Mouse (Mus musculus) forebrain, embryonic 14.5 days (tissue): ENCODE data around the gene Tbc1d22b. TPM values are rescaled to one million over a fixed set of nuclear protein-coding genes. Genes with fewer than 3 reads are reported as not detected.
A peak's percentile ranks its signal among the peaks of the same experiment; 100 is the strongest.
"Not testable (repeated sequence)": the region's sequence is repeated elsewhere in the genome, so short reads cannot be mapped to it uniquely, and the experiment has no call there.

ENCODE experiments used
- ATAC-seq: fragments of 200-750 bp; cut with Nextera tagmentation; 2 replicates; pipeline ENCODE4 v1.8.0; 2017; ENCODE audit warnings: mild to moderate bottlenecking, moderate library complexity
- DNase-seq: peaks from one replicate; pipeline ENCODE4 v3.0.0-alpha.2; 2015; ENCODE audit warnings: low spot score
- H3K27ac ChIP-seq: fragments of 300-500 bp; sonication (generic); 2 replicates; pipeline ENCODE4 v1.5.1; 2014; ENCODE audit warnings: low read depth, mild to moderate bottlenecking, control low read depth, low read length, moderate library complexity
- H3K27me3 ChIP-seq: fragments of 300-500 bp; sonication (generic); replicated peaks from 2 replicates; pipeline ENCODE4 v1.6.1; 2014; ENCODE audit warnings: low read length, control low read depth, mixed read lengths; ENCODE audit not compliant: control insufficient read depth, insufficient read depth
- H3K36me3 ChIP-seq: fragments of 300-500 bp; sonication (generic); 2 replicates; pipeline ENCODE4 v1.6.1; 2014; ENCODE audit warnings: low read length, control low read depth; ENCODE audit not compliant: control insufficient read depth, insufficient read depth
- H3K4me1 ChIP-seq: fragments of 300-500 bp; sonication (generic); 2 replicates; pipeline ENCODE4 v1.6.1; 2014; ENCODE audit warnings: antibody characterized with exemption, low read length, control low read depth; ENCODE audit not compliant: control insufficient read depth, insufficient read depth
- H3K4me2 ChIP-seq: fragments of 300-500 bp; sonication (generic); 2 replicates; pipeline ENCODE4 v1.6.1; 2014; ENCODE audit warnings: mild to moderate bottlenecking, control low read depth, low read length
- H3K4me3 ChIP-seq: fragments of 300-500 bp; sonication (generic); 2 replicates; pipeline ENCODE4 v1.5.1; 2014; ENCODE audit warnings: low read depth, low read length, control low read depth
- H3K9ac ChIP-seq: fragments of 300-500 bp; sonication (generic); 2 replicates; pipeline ENCODE4 v1.6.1; 2014; ENCODE audit warnings: mild to moderate bottlenecking, low read length, control low read depth, moderate library complexity
- H3K9me3 ChIP-seq: fragments of 300-500 bp; sonication (generic); replicated peaks from 2 replicates; pipeline ENCODE4 v1.6.1; 2016; ENCODE audit warnings: low read length, control low read depth, mixed read lengths; ENCODE audit not compliant: control insufficient read depth
- WGBS: fragments of 180-500 bp; shearing (Covaris S2); extraction: QIAGEN DNeasy Blood & Tissue Kit; methylation state at CpG from one replicate; pipeline ENCODE4 v1.1.7; 2014; 5-methylcytosine and 5-hydroxymethylcytosine counted together
- polyA plus RNA-seq: library from polyadenylated mRNA; unstranded; fragments of >200 nt; fragmentation: Nextera tagmentation; extraction: Ambion mirVana; gene quantifications from 2 replicates; pipeline ENCODE4 v1.2.1, GENCODE M21; 2014

The Tbc1d22b gene
- polyA plus RNA-seq, 1 experiment from 2014 or later, result 18.4 TPM

DNA sequence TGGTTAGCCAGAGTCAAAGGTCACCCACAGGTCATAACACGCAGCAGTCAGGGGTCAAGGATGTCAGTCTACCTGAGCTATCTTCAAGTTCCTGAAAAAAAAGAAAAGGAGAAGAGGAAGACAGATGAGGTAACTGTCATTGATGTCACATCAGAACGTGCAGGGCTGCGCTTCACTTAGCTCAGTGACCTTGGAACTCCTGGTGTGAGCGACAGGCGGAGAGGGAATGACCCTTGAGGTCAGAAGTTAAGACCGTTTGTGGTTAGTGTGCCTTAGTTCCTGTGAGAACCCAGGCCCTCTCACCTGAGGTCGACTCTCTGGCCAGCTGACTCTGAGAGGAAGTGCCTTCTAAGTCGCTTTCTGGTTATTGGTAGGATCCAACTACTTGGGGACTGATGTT, 38.9 kb upstream of the Tbc1d22b start:
- no peak overlapping the region for H3K4me2 ChIP-seq
- H3K9ac ChIP-seq, result no peak overlapping the region
- H3K27ac ChIP-seq, result no peak overlapping the region
- no peaks in the 10 kb centered on the region for H3K9me3 ChIP-seq
- no peaks in the 10 kb centered on the region for H3K27me3 ChIP-seq
- H3K4me1 ChIP-seq, result no peaks in the 10 kb centered on the region
- DNase-seq (no peak), ATAC-seq (no peak)
- no peak overlapping the region for H3K4me3 ChIP-seq
- H3K36me3 ChIP-seq, result no peaks in the 10 kb centered on the region
- WGBS, result 71% methylated on average over 8 of the region's 8 CpGs

- H3K27me3 ChIP-seq, result no peaks in the 10 kb centered on the region
- DNase-seq (peak; percentile 53), ATAC-seq (0 out of 2 replicates have a peak, but pooled peaks have one; percentile 20)
- no peaks in the 10 kb centered on the region for H3K36me3 ChIP-seq
- H3K27ac ChIP-seq, result no peak overlapping the region
- no peak overlapping the region for H3K4me3 ChIP-seq
- H3K4me2 ChIP-seq, result no peak overlapping the region
- H3K4me1 ChIP-seq, result no peaks in the 10 kb centered on the region
- H3K9me3 ChIP-seq, result no peaks in the 10 kb centered on the region
- WGBS, result 44% methylated on average over 13 of the region's 13 CpGs
- no peak overlapping the region for H3K9ac ChIP-seq
These were observed 36.4 kb upstream of the Tbc1d22b start for GRCm38 (mm10) chr17:29513044-29513730.

DNA sequence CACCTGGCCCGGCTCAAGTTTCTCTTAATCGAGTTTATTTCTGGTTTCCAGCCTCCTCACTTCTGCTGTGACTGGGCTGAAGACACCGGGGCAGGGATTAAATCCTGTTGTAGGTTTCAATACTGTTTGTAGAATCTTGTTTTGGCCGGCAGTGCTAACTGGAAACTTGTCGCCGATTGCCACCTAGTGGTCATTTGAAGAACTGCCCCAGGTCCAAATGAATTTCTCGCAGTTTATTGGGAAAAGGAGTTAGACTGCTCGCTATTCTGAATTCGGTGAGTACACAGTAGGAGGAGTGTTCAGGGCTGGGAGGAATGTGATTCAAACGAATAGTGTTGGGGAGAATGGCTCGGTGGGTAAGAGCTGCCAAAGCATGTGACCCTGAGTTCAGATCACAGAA, 35.1 kb upstream of the Tbc1d22b start:
- peak; percentile 50; the same call in 1 of the 2 replicates for ATAC-seq
- no peaks in the 10 kb centered on the region for H3K27me3 ChIP-seq
- H3K9ac ChIP-seq, result no peak overlapping the region
- no peak overlapping the region for H3K27ac ChIP-seq
- H3K4me1 ChIP-seq, result no peaks in the 10 kb centered on the region
- H3K4me3 ChIP-seq, result no peak overlapping the region
- DNase-seq, result peak; percentile 90
- WGBS, result 3% methylated on average over 11 of the region's 11 CpGs
- no peaks in the 10 kb centered on the region for H3K9me3 ChIP-seq
- no peaks in the 10 kb centered on the region for H3K36me3 ChIP-seq
- no peak overlapping the region for H3K4me2 ChIP-seq

DNA sequence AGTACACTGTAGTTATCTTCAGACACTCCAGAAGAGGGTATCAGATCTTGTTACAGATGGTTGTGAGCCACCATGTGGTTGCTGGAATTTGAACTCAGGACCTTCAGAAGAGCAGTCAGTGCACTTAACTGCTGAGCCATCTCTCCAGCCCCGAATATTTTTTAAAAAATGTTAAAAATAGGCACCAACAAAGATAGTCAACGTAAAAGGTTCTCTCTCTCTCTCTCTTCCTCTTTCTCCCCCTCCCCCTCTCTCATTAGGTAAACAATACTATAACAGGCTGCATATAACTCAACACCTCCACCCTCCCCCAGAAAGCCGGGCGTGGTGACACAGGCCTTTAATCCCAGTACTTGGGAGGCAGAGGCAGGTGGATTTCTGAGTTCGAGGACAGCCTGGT, 30.9 kb upstream of the Tbc1d22b start:
- not testable (repeated sequence) for H3K27me3 ChIP-seq, H3K4me2 ChIP-seq, H3K27ac ChIP-seq, H3K9me3 ChIP-seq, DNase-seq, ATAC-seq, H3K4me3 ChIP-seq, H3K9ac ChIP-seq, H3K4me1 ChIP-seq, H3K36me3 ChIP-seq
- 93% methylated on average over 5 of the region's 5 CpGs for WGBS

DNA sequence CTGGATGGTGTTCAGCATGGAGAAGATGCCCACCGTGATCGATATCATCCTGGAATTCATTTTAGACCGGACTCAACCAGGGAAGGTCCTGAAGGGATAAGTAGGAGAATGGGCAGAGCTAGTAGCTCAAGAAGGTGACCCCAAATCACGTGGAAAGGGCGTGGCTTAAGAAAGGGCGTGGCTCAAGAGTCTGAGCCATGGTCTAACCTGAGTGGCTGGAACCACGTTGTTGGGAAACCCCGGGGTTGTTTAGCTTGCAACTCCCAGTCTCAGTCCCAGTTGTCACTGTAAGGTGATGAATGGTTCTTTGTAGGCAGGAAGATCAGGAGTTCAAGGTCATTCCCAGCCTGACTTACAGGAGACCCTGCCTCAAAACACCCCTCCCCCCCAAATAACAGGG, 29.9 kb upstream of the Tbc1d22b start:
- H3K9ac ChIP-seq, result no peak overlapping the region
- H3K27ac ChIP-seq, result no peak overlapping the region
- H3K4me1 ChIP-seq, result no peaks in the 10 kb centered on the region
- no peaks in the 10 kb centered on the region for H3K27me3 ChIP-seq
- no peak for DNase-seq
- H3K9me3 ChIP-seq, result no peaks in the 10 kb centered on the region
- no peak overlapping the region for H3K4me2 ChIP-seq
- H3K4me3 ChIP-seq, result no peak overlapping the region
- WGBS, result 75% methylated on average over 8 of the region's 8 CpGs
- no peak for ATAC-seq
- H3K36me3 ChIP-seq, result no peaks in the 10 kb centered on the region

DNA sequence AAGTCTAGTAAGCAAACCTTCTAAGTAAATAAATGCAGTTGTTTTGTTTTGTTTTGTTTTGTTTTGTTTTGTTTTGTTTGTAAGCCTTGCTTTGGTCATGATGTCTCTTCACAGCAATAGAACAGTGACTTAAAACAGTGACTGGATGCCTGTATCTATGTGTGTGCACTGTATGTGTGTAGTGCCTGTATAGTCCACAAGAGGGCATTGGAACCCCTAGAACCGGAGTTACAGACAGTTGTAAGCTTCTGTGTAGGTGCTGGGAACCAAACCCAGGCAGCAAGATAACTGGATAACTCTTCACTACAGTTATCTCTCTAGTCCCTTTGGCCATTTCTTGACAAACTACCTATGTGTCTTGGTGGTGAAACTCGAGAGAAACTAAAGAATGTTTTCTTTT, 24.0 kb upstream of the Tbc1d22b start:
- Histone ChIP-seq H3K4me3 (no peak overlapping the region), H3K9ac (no peak overlapping the region), H3K36me3 (no peaks in the 10 kb centered on the region), H3K4me1 (no peaks in the 10 kb centered on the region), H3K4me2 (no peak overlapping the region), H3K9me3 (no peaks in the 10 kb centered on the region), H3K27ac (no peak overlapping the region), H3K27me3 (no peaks in the 10 kb centered on the region)
- no peak for ATAC-seq
- WGBS, result 73% methylated on average over 2 of the region's 2 CpGs
- DNase-seq, result no peak

DNA sequence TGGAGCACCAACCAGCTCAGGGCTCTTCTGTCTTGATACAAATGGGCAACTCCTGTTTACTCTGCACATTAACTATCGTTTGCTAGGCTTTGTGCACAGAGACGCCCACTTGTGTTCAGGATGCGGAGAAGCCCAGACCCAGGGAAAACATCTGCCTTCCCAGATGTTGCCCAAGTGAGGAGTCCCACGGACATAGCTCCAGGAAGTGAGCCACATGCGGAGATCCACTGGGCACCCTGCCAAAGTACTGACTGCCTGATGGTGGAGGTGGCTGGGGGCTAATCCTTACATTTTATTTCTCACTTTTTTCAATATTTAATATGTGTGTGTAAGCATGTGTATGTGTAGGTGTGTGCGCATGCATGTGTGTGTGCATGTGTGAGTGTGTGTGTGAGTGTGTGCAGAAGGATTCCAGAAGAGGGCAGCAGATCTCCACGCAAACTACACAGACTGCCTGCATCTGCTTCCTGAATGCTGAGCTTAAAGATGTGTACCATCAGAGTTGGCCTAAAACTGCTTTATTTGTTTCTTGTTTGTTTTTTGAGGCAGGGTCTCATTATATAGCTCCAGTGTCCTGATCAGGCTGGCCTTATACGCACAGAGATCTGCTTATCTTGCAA, 20.9 kb upstream of the Tbc1d22b start:
- Histone ChIP-seq H3K27me3 (no peaks in the 10 kb centered on the region), H3K4me3 (no peak overlapping the region), H3K4me1 (0 out of 2 replicates have a peak, but pooled peaks cover 3% of the 10 kb centered on the region), H3K27ac (no peak overlapping the region), H3K9me3 (no peaks in the 10 kb centered on the region), H3K4me2 (no peak overlapping the region), H3K36me3 (no peaks in the 10 kb centered on the region), H3K9ac (no peak overlapping the region)
- DNase-seq (no peak), ATAC-seq (no peak)
- 84% methylated on average over 8 of the region's 8 CpGs for WGBS

DNA sequence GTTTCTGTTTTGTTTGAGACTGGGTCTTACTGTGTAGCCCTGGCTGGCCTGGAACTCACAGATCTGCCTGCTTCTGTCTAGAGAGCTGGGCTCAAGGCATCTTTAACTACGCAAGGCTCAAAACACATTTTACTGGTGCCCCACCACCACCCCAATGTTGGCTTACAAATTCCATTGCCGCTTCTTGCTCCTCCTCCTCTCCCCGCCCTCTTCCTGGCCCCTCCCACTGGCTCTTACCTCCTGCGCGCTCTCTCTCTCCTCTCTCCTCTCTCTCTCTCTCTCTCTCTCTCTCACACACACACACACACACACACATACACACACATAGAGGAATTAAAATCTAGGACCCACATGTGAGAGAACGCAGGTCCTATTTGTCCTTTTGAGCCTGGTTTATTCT, 19.1 kb upstream of the Tbc1d22b start:
- no peak for ATAC-seq
- H3K27ac ChIP-seq, result no peak overlapping the region
- 87% methylated on average over 6 of the region's 6 CpGs for WGBS
- H3K9me3 ChIP-seq, result no peaks in the 10 kb centered on the region
- H3K4me2 ChIP-seq, result no peak overlapping the region
- no peaks in the 10 kb centered on the region for H3K27me3 ChIP-seq
- DNase-seq, result no peak
- no peak overlapping the region for H3K4me3 ChIP-seq
- H3K4me1 ChIP-seq, result 0 out of 2 replicates have a peak, but pooled peaks cover 3% of the 10 kb centered on the region
- no peak overlapping the region for H3K9ac ChIP-seq
- H3K36me3 ChIP-seq, result no peaks in the 10 kb centered on the region

DNA sequence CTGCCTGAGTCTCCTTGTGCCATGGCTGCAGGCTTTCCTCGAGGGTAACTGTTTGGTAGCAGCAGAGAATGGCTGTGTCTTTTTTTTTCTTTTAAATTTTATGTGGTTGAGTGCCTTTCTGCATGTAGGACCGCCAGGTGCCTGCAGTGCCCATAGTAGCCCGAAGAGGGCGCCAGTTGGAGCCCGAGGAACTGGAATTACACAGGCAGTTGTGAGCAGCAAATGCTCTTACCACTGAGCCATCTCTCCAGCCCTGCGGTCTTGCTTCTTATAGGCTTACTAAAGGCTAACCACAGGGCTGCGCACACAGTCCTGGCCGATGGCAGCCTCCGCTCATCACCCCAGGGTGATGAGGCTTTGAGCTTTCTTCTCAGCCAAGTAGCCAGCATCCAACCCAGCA, 18.3 kb upstream of the Tbc1d22b start:
- no peak overlapping the region for H3K27ac ChIP-seq
- DNase-seq (no peak), ATAC-seq (no peak)
- H3K9me3 ChIP-seq, result no peaks in the 10 kb centered on the region
- no peaks in the 10 kb centered on the region for H3K36me3 ChIP-seq
- H3K27me3 ChIP-seq, result no peaks in the 10 kb centered on the region
- H3K9ac ChIP-seq, result no peak overlapping the region
- no peak overlapping the region for H3K4me2 ChIP-seq
- H3K4me3 ChIP-seq, result no peak overlapping the region
- H3K4me1 ChIP-seq, result 0 out of 2 replicates have a peak, but pooled peaks cover 3% of the 10 kb centered on the region
- WGBS, result 74% methylated on average over 9 of the region's 9 CpGs
